Mouse (Mus musculus): ENCODE measurements at regions not wholly inside any gene's neighbourhood (a gene's known extent, or its start where the extent isn't known, plus 50 kb on each side); places are given as distances from the start of the nearest gene placed in this dataset.

DNA sequence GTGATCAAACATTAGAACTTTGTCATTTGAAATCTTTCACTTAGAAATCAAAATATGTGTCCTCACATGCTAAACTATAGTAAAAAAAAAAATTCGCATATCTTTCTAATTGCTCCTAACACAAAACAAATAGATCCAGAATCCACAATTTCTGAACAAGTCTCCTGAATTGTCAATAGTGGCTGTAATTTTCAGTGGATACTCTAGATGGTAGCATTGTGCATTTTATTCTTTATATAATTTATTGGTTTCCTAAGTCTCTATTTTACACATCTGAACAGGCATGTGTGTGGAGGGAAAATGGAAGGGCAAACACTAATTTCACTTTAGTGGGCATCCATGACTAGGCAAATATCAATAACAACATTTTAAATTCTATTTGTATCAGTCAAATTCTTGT lies 63.7 kb upstream of the Tnmd start:
- no peak overlapping the region for H3K27ac ChIP-seq
- TF ChIP-seq CTCF (IDR thresholded peaks at IDR 0.05) (peak; percentile 70), EP300 (IDR thresholded peaks at IDR 0.05; ENCODE audit: insufficient read depth, low read depth, low read length) (no peak)
- no peaks in the 10 kb centered on the region for H3K27me3 ChIP-seq (ENCODE audit: control insufficient read depth, insufficient read depth, low read length)
- no peak overlapping the region for H3K9ac ChIP-seq (ENCODE audit: low read depth, low read length)
- intact Hi-C loops (cut with DNase I), result loop anchor here (5.0 kb wide), 2 partner anchors 110 to 230 kb away; partner anchors contain the start of gene Tspan6
- no peaks in the 10 kb centered on the region for H3K4me1 ChIP-seq (ENCODE audit: control insufficient read depth, insufficient read depth, low read length)
- WGBS, result 9% methylated on average over 1 of the region's 1 CpGs
- H3K4me3 ChIP-seq, result no peak overlapping the region
- no peaks in the 10 kb centered on the region for H3K36me3 ChIP-seq (ENCODE audit: control insufficient read depth, insufficient read depth, low read length)
- no peak for DNase-seq
- no peaks in the 10 kb centered on the region for H3K79me2 ChIP-seq (replicated peaks; ENCODE audit: control insufficient read depth, insufficient read depth, low read length)

DNA sequence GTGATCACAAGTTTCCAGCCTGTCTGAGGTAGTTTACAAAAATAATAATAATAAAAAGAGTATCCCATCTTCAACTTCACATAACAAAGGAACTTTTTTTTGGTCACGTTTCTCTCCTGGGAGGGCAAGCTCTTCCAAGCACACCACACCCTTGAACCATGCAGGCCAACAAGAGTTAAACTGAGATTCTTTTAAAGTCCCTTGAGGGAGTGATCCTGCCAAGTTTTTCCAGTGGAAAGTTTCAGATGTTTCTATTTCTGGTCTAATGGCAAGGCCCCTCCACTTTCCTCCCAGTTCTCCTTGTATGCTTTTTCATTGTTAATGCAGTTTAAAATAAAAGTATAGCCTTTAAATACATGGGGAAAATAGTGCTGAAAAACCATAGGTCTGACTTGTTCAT lies 65.2 kb upstream of the Pcdh19 start:
- Histone ChIP-seq H3K4me3 (no peak overlapping the region), H3K9ac (ENCODE audit: low read depth, low read length) (no peak overlapping the region), H3K27ac (peak overlapping the region; percentile 57), H3K4me1 (ENCODE audit: control insufficient read depth, insufficient read depth, low read length) (peaks cover 2% of the 10 kb centered on the region), H3K27me3 (ENCODE audit: control insufficient read depth, insufficient read depth, low read length) (no peaks in the 10 kb centered on the region), H3K36me3 (ENCODE audit: control insufficient read depth, insufficient read depth, low read length) (no peaks in the 10 kb centered on the region), H3K79me2 (replicated peaks; ENCODE audit: control insufficient read depth, insufficient read depth, low read length) (no peaks in the 10 kb centered on the region)
- intact Hi-C loops (cut with DNase I), result loop anchor here (10.0 kb wide), 1 partner anchor 141 kb away; the partner anchor contains the start of gene Tspan6
- WGBS, result 36% methylated on average over 1 of the region's 1 CpGs
- DNase-seq, result peak in 1 of 2 experiments; percentile 9
- no peak for TF ChIP-seq EP300 (IDR thresholded peaks at IDR 0.05; ENCODE audit: insufficient read depth, low read depth, low read length)
- TF ChIP-seq POLR2A (IDR thresholded peaks at IDR 0.05; ENCODE audit: insufficient read depth, low read depth, low read length), result no peak
- no peak for TF ChIP-seq CTCF (IDR thresholded peaks at IDR 0.05)

GRCm38 (mm10) chrX:133752232-133752631 lies 63.4 kb upstream of the Pcdh19 start:
- no peak overlapping the region for H3K4me3 ChIP-seq
- H3K27ac ChIP-seq, result no peak overlapping the region
- 71% methylated on average over 3 of the region's 3 CpGs for WGBS
- intact Hi-C loops (cut with DNase I), result loop anchor here (2.0 to 10.0 kb wide), 2 partner anchors 59 to 143 kb away; partner anchors contain the start of gene Tspan6
- no peak for TF ChIP-seq CTCF (IDR thresholded peaks at IDR 0.05)
- no peak for TF ChIP-seq POLR2A (IDR thresholded peaks at IDR 0.05; ENCODE audit: insufficient read depth, low read depth, low read length)
- no peak for TF ChIP-seq EP300 (IDR thresholded peaks at IDR 0.05; ENCODE audit: insufficient read depth, low read depth, low read length)
- H3K36me3 ChIP-seq (ENCODE audit: control insufficient read depth, insufficient read depth, low read length), result no peaks in the 10 kb centered on the region
- no peak for DNase-seq
- H3K79me2 ChIP-seq (replicated peaks; ENCODE audit: control insufficient read depth, insufficient read depth, low read length), result no peaks in the 10 kb centered on the region
- no peak overlapping the region for H3K9ac ChIP-seq (ENCODE audit: low read depth, low read length)
- H3K4me1 ChIP-seq (ENCODE audit: control insufficient read depth, insufficient read depth, low read length), result peaks cover 2% of the 10 kb centered on the region
- no peaks in the 10 kb centered on the region for H3K27me3 ChIP-seq (ENCODE audit: control insufficient read depth, insufficient read depth, low read length)

- Histone ChIP-seq H3K4me3 (no peak overlapping the region), H3K27ac (no peak overlapping the region), H3K27me3 (ENCODE audit: control insufficient read depth, insufficient read depth, low read length) (no peaks in the 10 kb centered on the region), H3K4me1 (ENCODE audit: control insufficient read depth, insufficient read depth, low read length) (no peaks in the 10 kb centered on the region), H3K36me3 (ENCODE audit: control insufficient read depth, insufficient read depth, low read length) (no peaks in the 10 kb centered on the region), H3K9ac (ENCODE audit: low read depth, low read length) (no peak overlapping the region), H3K79me2 (replicated peaks; ENCODE audit: control insufficient read depth, insufficient read depth, low read length) (no peaks in the 10 kb centered on the region)
- TF ChIP-seq CTCF (IDR thresholded peaks at IDR 0.05) (no peak), EP300 (IDR thresholded peaks at IDR 0.05; ENCODE audit: insufficient read depth, low read depth, low read length) (no peak), POLR2A (IDR thresholded peaks at IDR 0.05; ENCODE audit: insufficient read depth, low read depth, low read length) (no peak)
- DNase-seq, result no peak
- intact Hi-C loops (cut with DNase I), result no loop called here
Observed at GRCm38 (mm10) chrX:133743446-133743845, 54.7 kb upstream of the Pcdh19 start.

GRCm38 (mm10) chrX:133738980-133739632 lies 50.3 kb upstream of the Pcdh19 start:
- H3K27me3 ChIP-seq (ENCODE audit: control insufficient read depth, insufficient read depth, low read length), result no peaks in the 10 kb centered on the region
- TF ChIP-seq CTCF (IDR thresholded peaks at IDR 0.05) (no peak), EP300 (IDR thresholded peaks at IDR 0.05; ENCODE audit: insufficient read depth, low read depth, low read length) (no peak), POLR2A (IDR thresholded peaks at IDR 0.05; ENCODE audit: insufficient read depth, low read depth, low read length) (no peak)
- intact Hi-C loops (cut with DNase I), result no loop called here
- no peak for DNase-seq
- no peaks in the 10 kb centered on the region for H3K79me2 ChIP-seq (replicated peaks; ENCODE audit: control insufficient read depth, insufficient read depth, low read length)
- 64% methylated on average over 6 of the region's 6 CpGs for WGBS
- no peaks in the 10 kb centered on the region for H3K36me3 ChIP-seq (ENCODE audit: control insufficient read depth, insufficient read depth, low read length)
- H3K4me3 ChIP-seq, result no peak overlapping the region
- H3K27ac ChIP-seq, result no peak overlapping the region
- no peaks in the 10 kb centered on the region for H3K4me1 ChIP-seq (ENCODE audit: control insufficient read depth, insufficient read depth, low read length)
- H3K9ac ChIP-seq (ENCODE audit: low read depth, low read length), result no peak overlapping the region
